8 mouse cellular contexts compared by ENCODE assay signal in genomic region chr11:94043998-94044985, GRCm38 (mm10). TPM values are rescaled to one million over a fixed set of nuclear protein-coding genes. Genes with fewer than 3 reads are reported as not detected.
A peak's percentile ranks its signal among the peaks of the same experiment; 100 is the strongest.
DNase-seq lines count a peak whose midpoint lies in the region; ATAC-seq and TF ChIP-seq lines count a peak whose summit lies in the region.
"Had no signal": no experiment of that assay in that cellular context is flagged by ENCODE, and none has a peak within 500 bp of the region (broad histone marks: within the 10 kb centered on the region; RNA-seq: fewer than 3 reads in every experiment).

No protein-coding gene starts in this region.

- no peaks in the 10 kb centered on the region for H3K27me3 ChIP-seq in embryonic facial prominence, embryonic 14.5 days (replicated peaks; ENCODE audit: control insufficient read depth, insufficient read depth, low read length)
- no peaks in the 10 kb centered on the region for H3K27me3 ChIP-seq in midbrain, embryonic 10.5 days (ENCODE audit: low read depth, poor library complexity, severe bottlenecking)
- H3K27me3 ChIP-seq in small intestine, adult 2 months (ENCODE audit: control insufficient read depth, insufficient read depth, low read length), result no peaks in the 10 kb centered on the region

- peak; percentile 40 for DNase-seq in c-Kit-positive CD71-negative TER-119-negative erythroid progenitor cells, embryonic 14.5 days (ENCODE audit: low read depth)
- peak; percentile 97 for DNase-seq in embryonic facial prominence, embryonic 14.5 days (ENCODE audit: low spot score)
- DNase-seq in heart, adult 18-20 months, result peak; percentile 73 to 82
- DNase-seq in kidney, adult 11 months, result peak; percentile 80
- DNase-seq in left cerebral cortex, postnatal 25 days (ENCODE audit: low spot score in 2 of 2), result peak; percentile 90 to 98
- DNase-seq in midbrain, embryonic 10.5 days (ENCODE audit: low spot score), result peak; percentile 95

- H3K4me3 ChIP-seq in embryonic facial prominence, embryonic 14.5 days (ENCODE audit: low read depth, low read length), result peak overlapping the region; percentile 50
- H3K4me3 ChIP-seq in midbrain, embryonic 10.5 days, result peak overlapping the region; percentile 71
- peak overlapping the region; percentile 50 for H3K4me3 ChIP-seq in small intestine, adult 2 months (ENCODE audit: low read depth, low read length)
- H3K4me3 ChIP-seq: myocyte had no signal

- no peak for TF ChIP-seq CTCF in small intestine, adult 2 months (IDR thresholded peaks at IDR 0.05; ENCODE audit: extremely low read depth, insufficient read length, insufficient replicate concordance, low read depth, low read length)

- peak; percentile 99 for ATAC-seq in embryonic facial prominence, embryonic 14.5 days (ENCODE audit: low read depth)

- no peak for TF ChIP-seq POLR2A in small intestine, adult 2 months (IDR thresholded peaks at IDR 0.05; ENCODE audit: low read depth, low read length)

- H3K27ac ChIP-seq in embryonic facial prominence, embryonic 14.5 days (replicated peaks; ENCODE audit: low read depth, low read length), result peak overlapping the region; percentile 67
- H3K27ac ChIP-seq in midbrain, embryonic 10.5 days (replicated peaks), result peak overlapping the region; percentile 97
- no peak overlapping the region for H3K27ac ChIP-seq in small intestine, adult 2 months (ENCODE audit: insufficient read depth, low read depth, low read length)

- no peaks in the 10 kb centered on the region for H3K9me3 ChIP-seq in embryonic facial prominence, embryonic 14.5 days (ENCODE audit: control insufficient read depth, low read length)
- H3K9me3 ChIP-seq in midbrain, embryonic 10.5 days (replicated peaks), result no peaks in the 10 kb centered on the region

- intact Hi-C loops in left cerebral cortex, postnatal 25 days (cut with DNase I), result loop anchor here (2.0 to 5.0 kb wide), 2 partner anchors 47 to 77 kb away; partner anchors contain the start of genes Gm20390, Nme1 and Spag9

- H3K9ac ChIP-seq in embryonic facial prominence, embryonic 14.5 days (ENCODE audit: low read depth, low read length), result peak overlapping the region; percentile 67

- peaks cover 11% of the 10 kb centered on the region; the same call in 1 of the 2 replicates for H3K36me3 ChIP-seq in embryonic facial prominence, embryonic 14.5 days (ENCODE audit: control insufficient read depth, insufficient read depth, low read length)
- peaks cover 17% of the 10 kb centered on the region for H3K36me3 ChIP-seq in midbrain, embryonic 10.5 days
- H3K36me3 ChIP-seq in small intestine, adult 2 months (ENCODE audit: control insufficient read depth, insufficient read depth, low read length), result peaks cover 7% of the 10 kb centered on the region

- H3K4me1 ChIP-seq in embryonic facial prominence, embryonic 14.5 days (ENCODE audit: control insufficient read depth, insufficient read depth, low read length), result peaks cover 6% of the 10 kb centered on the region; the same call in 1 of the 2 replicates
- peaks cover 50% of the 10 kb centered on the region for H3K4me1 ChIP-seq in midbrain, embryonic 10.5 days
- no peaks in the 10 kb centered on the region for H3K4me1 ChIP-seq in small intestine, adult 2 months (ENCODE audit: control insufficient read depth, insufficient read depth, insufficient read length, low read length)

- peak overlapping the region; percentile 70 for H3K4me2 ChIP-seq in embryonic facial prominence, embryonic 14.5 days (ENCODE audit: low read depth, low read length)

- WGBS in embryonic facial prominence, embryonic 14.5 days, result 6% methylated on average over 22 of the region's 22 CpGs
- WGBS in midbrain, embryonic 10.5 days, result 3% methylated on average over 22 of the region's 22 CpGs
- WGBS in small intestine, adult 2 months, result 55% methylated on average over 22 of the region's 22 CpGs

RNA-seq across cellular contexts. Expression of gene Spag9, which starts 48.4 kb away (rescaled TPM):
- 69.9 and 71.6 TPM in 2 replicates for polyA plus RNA-seq in embryonic facial prominence, embryonic 14.5 days (2014; fragmentation: Nextera tagmentation; extraction: Ambion mirVana)
- 100 to 1,000 TPM; 137 to 139 TPM for total RNA-seq in heart, adult 18-20 months (2021)
- total RNA-seq in left cerebral cortex, postnatal 25 days (2021), result 100 to 1,000 TPM; 272 to 282 TPM
- 61.9 and 81.6 TPM in 2 replicates for polyA plus RNA-seq in midbrain, embryonic 10.5 days (2016; fragmentation: Nextera tagmentation; extraction: Ambion mirVana)
- polyA plus RNA-seq in small intestine, adult 2 months (2012; rRNA removed), result 20.5 and 32.4 TPM in 2 replicates

Comparison
In these comparisons a context has a peak if more than half of its experiments do, and no peak if none do; other contexts are left out.
1. DNase-seq: peak in every context shown above with its lines; median percentile 97 in embryonic facial prominence, embryonic 14.5 days; 95 in midbrain, embryonic 10.5 days; 94 in left cerebral cortex, postnatal 25 days; 80 in kidney, adult 11 months; 78 in heart, adult 18-20 months; 40 in c-Kit-positive CD71-negative TER-119-negative erythroid progenitor cells, embryonic 14.5 days.